Mouse (Mus musculus) cerebellum, postnatal 25 days (tissue): ENCODE measurements around the gene Hnrnpdl.

Experiments used
- DNase-seq, 2 experiments: peaks; one replicate each; pipeline ENCODE4 v3.0.0; 2021; ENCODE audit warnings: mixed read lengths in 2 of 2

Gene Hnrnpdl

GRCm38 (mm10) chr5:100039602-100040142 is at the start of gene Hnrnpdl, which contains the start of gene Enoph1:
Hnrnpdl (minus strand) TSS chr5:100039664.
Enoph1 (plus strand) TSS chr5:100039985.
- peak; percentile 96 to 97 for DNase-seq

- no peak for DNase-seq
These were observed 45.6 kb upstream of the Hnrnpdl start for GRCm38 (mm10) chr5:100085097-100085496.

- DNase-seq = no peak
These were observed 44.6 kb upstream of the Hnrnpdl start for GRCm38 (mm10) chr5:100083953-100084562.

- DNase-seq = no peak
These were observed 42.5 kb upstream of the Hnrnpdl start for GRCm38 (mm10) chr5:100082006-100082405.

- no peak for DNase-seq
These were observed 40.4 kb upstream of the Hnrnpdl start for GRCm38 (mm10) chr5:100079931-100080275.

GRCm38 (mm10) chr5:100079040-100079930 is 39.8 kb upstream of the Hnrnpdl start:
- DNase-seq = peak; percentile 56

GRCm38 (mm10) chr5:100074571-100074970 is 35.1 kb upstream of the Hnrnpdl start:
- peak; percentile 45 to 68 for DNase-seq

GRCm38 (mm10) chr5:100072557-100072956 is 33.1 kb upstream of the Hnrnpdl start:
- no peak for DNase-seq

GRCm38 (mm10) chr5:100071541-100071940 is 32.1 kb upstream of the Hnrnpdl start:
- no peak for DNase-seq

GRCm38 (mm10) chr5:100070255-100070654 is 30.8 kb upstream of the Hnrnpdl start:
- peak; percentile 90 to 91 for DNase-seq

GRCm38 (mm10) chr5:100069526-100069925 is 30.1 kb upstream of the Hnrnpdl start:
- no peak for DNase-seq

GRCm38 (mm10) chr5:100067579-100067978 is 28.1 kb upstream of the Hnrnpdl start:
- DNase-seq = no peak

GRCm38 (mm10) chr5:100060876-100061275 is 21.4 kb upstream of the Hnrnpdl start:
- DNase-seq = no peak

GRCm38 (mm10) chr5:100059326-100059725 is 19.9 kb upstream of the Hnrnpdl start:
- DNase-seq = no peak

- no peak for DNase-seq
These were observed 19.3 kb upstream of the Hnrnpdl start for GRCm38 (mm10) chr5:100058729-100059128.

- DNase-seq = no peak
These were observed 18.2 kb upstream of the Hnrnpdl start for GRCm38 (mm10) chr5:100057461-100058209.

- no peak for DNase-seq
These were observed 16.5 kb upstream of the Hnrnpdl start for GRCm38 (mm10) chr5:100055866-100056369.

- DNase-seq = no peak
These were observed 15.5 kb upstream of the Hnrnpdl start for GRCm38 (mm10) chr5:100054807-100055547.

GRCm38 (mm10) chr5:100052728-100053127 is 13.3 kb upstream of the Hnrnpdl start:
- no peak for DNase-seq

GRCm38 (mm10) chr5:100049904-100050303 is 10.4 kb upstream of the Hnrnpdl start:
- no peak for DNase-seq

GRCm38 (mm10) chr5:100047871-100048270 is 8.4 kb upstream of the Hnrnpdl start:
- DNase-seq = peak in 1 of 2 experiments; percentile 32

GRCm38 (mm10) chr5:100047143-100047640 is 7.7 kb upstream of the Hnrnpdl start:
- no peak for DNase-seq
